Mouse (Mus musculus) lung, postnatal 0 days (tissue): ENCODE data around the gene Tma16. TPM values are rescaled to one million over a fixed set of nuclear protein-coding genes. Genes with fewer than 3 reads are reported as not detected.
A peak's percentile ranks its signal among the peaks of the same experiment; 100 is the strongest.

ENCODE experiments used
- ATAC-seq: fragments of 200-750 bp; cut with Nextera tagmentation; 2 replicates; pipeline ENCODE4 v1.8.0; 2017; ENCODE audit warnings: moderate library complexity
- DNase-seq: peaks from one replicate; pipeline ENCODE4 v3.0.0-alpha.2; 2016; ENCODE audit warnings: low spot score
- H3K27ac ChIP-seq: fragments of 300-500 bp; sonication (generic); 2 replicates; pipeline ENCODE4 v1.5.1; 2014; ENCODE audit warnings: antibody characterized with exemption, mild to moderate bottlenecking, low read length, mixed read lengths
- H3K27me3 ChIP-seq: fragments of 300-500 bp; sonication (generic); replicated peaks from 2 replicates; pipeline ENCODE4 v1.6.1; 2014; ENCODE audit warnings: low read length, mixed read lengths; ENCODE audit not compliant: insufficient read depth
- H3K36me3 ChIP-seq: fragments of 300-500 bp; sonication (generic); 2 replicates; pipeline ENCODE4 v1.6.1; 2014; ENCODE audit warnings: low read length, mixed read lengths; ENCODE audit not compliant: insufficient read depth
- H3K4me1 ChIP-seq: fragments of 300-500 bp; sonication (generic); 2 replicates; pipeline ENCODE4 v1.6.1; 2014; ENCODE audit warnings: antibody characterized with exemption, low read depth, low read length, mixed read lengths; ENCODE audit not compliant: insufficient read depth
- H3K4me2 ChIP-seq: fragments of 300-500 bp; sonication (generic); replicated peaks from 2 replicates; pipeline ENCODE4 v1.6.1; 2014; ENCODE audit warnings: low read depth, mild to moderate bottlenecking, low read length, moderate library complexity, mixed read lengths
- H3K4me3 ChIP-seq: fragments of 300-500 bp; sonication (generic); 2 replicates; pipeline ENCODE4 v1.5.1; 2014; ENCODE audit warnings: low read depth, low read length
- H3K9ac ChIP-seq: fragments of 300-500 bp; sonication (generic); replicated peaks from 2 replicates; pipeline ENCODE4 v1.6.1; 2014; ENCODE audit warnings: low read depth, mild to moderate bottlenecking
- H3K9me3 ChIP-seq: fragments of 300-500 bp; sonication (generic); 2 replicates; pipeline ENCODE4 v1.6.1; 2016; ENCODE audit warnings: low read length, mixed read lengths
- CTCF ChIP-seq: IDR thresholded peaks from 2 replicates; pipeline ENCODE4 v1.5.1; 2016; ENCODE audit warnings: antibody characterized with exemption, mild to moderate bottlenecking
- EP300 ChIP-seq: IDR thresholded peaks from 2 replicates; pipeline ENCODE4 v1.6.1; 2016; ENCODE audit warnings: antibody characterized with exemption, mild to moderate bottlenecking, control low read depth
- WGBS: fragments of 180-500 bp; shearing (Covaris S2); extraction: QIAGEN DNeasy Blood & Tissue Kit; methylation state at CpG from one replicate; pipeline ENCODE4 v1.1.7; 2014; 5-methylcytosine and 5-hydroxymethylcytosine counted together
- polyA plus RNA-seq: library from polyadenylated mRNA; unstranded; fragments of >200 nt; fragmentation: Nextera tagmentation; extraction: Ambion mirVana; gene quantifications from 2 replicates; pipeline ENCODE4 v1.2.1, GENCODE M21; 2015

Gene Tma16
- polyA plus RNA-seq, 1 experiment from 2014 or later: 4.6 TPM

- H3K9me3 ChIP-seq: no peaks in the 10 kb centered on the region
- DNase-seq: peak; percentile 63
- no peaks in the 10 kb centered on the region for H3K36me3 ChIP-seq
- no peak overlapping the region for H3K4me2 ChIP-seq
- no peaks in the 10 kb centered on the region for H3K27me3 ChIP-seq
- TF ChIP-seq EP300 (no peak), CTCF (peak; percentile 82)
- no peak overlapping the region for H3K27ac ChIP-seq
- WGBS: 8% methylated on average over 8 of the region's 8 CpGs
- peak; percentile 52 for ATAC-seq
- H3K9ac ChIP-seq: no peak overlapping the region
- no peak overlapping the region for H3K4me3 ChIP-seq
- H3K4me1 ChIP-seq: no peaks in the 10 kb centered on the region
These were observed 9.4 kb upstream of the Tma16 start for GRCm38 (mm10) chr8:66495726-66496125.

- peak; percentile 28; the same call in 1 of the 2 replicates for ATAC-seq
These were observed 8.2 kb upstream of the Tma16 start for GRCm38 (mm10) chr8:66494496-66494895.

DNA sequence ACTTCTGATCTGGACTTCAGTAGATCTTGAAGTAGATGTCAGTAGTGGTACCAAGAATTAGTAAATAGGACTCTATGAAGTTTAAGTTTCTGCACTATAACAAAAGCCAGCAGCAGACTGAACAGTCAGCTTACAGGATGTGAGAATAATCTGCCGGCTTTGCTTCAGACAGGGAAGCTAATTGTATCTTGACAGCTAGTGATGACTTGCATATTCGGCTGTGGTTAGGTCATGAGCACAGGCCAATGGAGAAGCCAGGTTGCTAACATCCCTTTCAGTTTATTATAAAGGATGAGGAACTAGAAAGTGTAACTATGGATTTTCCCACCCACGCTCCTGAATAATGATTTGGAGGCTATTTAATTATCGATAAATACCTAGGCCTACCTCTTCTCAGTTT, 4.3 kb upstream of the Tma16 start:
- ATAC-seq (no peak), DNase-seq (no peak)
- Histone ChIP-seq H3K4me3 (no peak overlapping the region), H3K27ac (no peak overlapping the region), H3K4me2 (no peak overlapping the region), H3K9ac (no peak overlapping the region), H3K9me3 (no peaks in the 10 kb centered on the region), H3K36me3 (no peaks in the 10 kb centered on the region), H3K4me1 (no peaks in the 10 kb centered on the region), H3K27me3 (no peaks in the 10 kb centered on the region)
- TF ChIP-seq EP300 (no peak), CTCF (no peak)
- WGBS: 73% methylated on average over 4 of the region's 4 CpGs

More at GRCm38 (mm10) chr8:66494496-66494895, 8.2 kb upstream of the Tma16 start:
- Histone ChIP-seq H3K27ac (no peak overlapping the region), H3K9ac (no peak overlapping the region), H3K36me3 (no peaks in the 10 kb centered on the region), H3K9me3 (no peaks in the 10 kb centered on the region), H3K4me2 (no peak overlapping the region), H3K4me3 (no peak overlapping the region), H3K27me3 (no peaks in the 10 kb centered on the region), H3K4me1 (no peaks in the 10 kb centered on the region)
- DNase-seq: peak; percentile 49
- TF ChIP-seq EP300 (no peak), CTCF (no peak)
- WGBS: 52% methylated on average over 2 of the region's 2 CpGs

GRCm38 (mm10) chr8:66488556-66488955, 2.2 kb upstream of the Tma16 start:
- ATAC-seq: no peak
- Histone ChIP-seq H3K9me3 (no peaks in the 10 kb centered on the region), H3K36me3 (no peaks in the 10 kb centered on the region), H3K4me1 (no peaks in the 10 kb centered on the region), H3K27me3 (no peaks in the 10 kb centered on the region), H3K9ac (no peak overlapping the region), H3K27ac (no peak overlapping the region), H3K4me2 (no peak overlapping the region), H3K4me3 (no peak overlapping the region)
- DNase-seq: no peak
- TF ChIP-seq CTCF (no peak), EP300 (no peak)
- 54% methylated on average over 3 of the region's 3 CpGs for WGBS

GRCm38 (mm10) chr8:66476880-66477279, 9.4 kb downstream of the Tma16 start:
- no peak for ATAC-seq
- Histone ChIP-seq H3K27me3 (no peaks in the 10 kb centered on the region), H3K4me1 (no peaks in the 10 kb centered on the region), H3K36me3 (0 out of 2 replicates have a peak, but pooled peaks cover 2% of the 10 kb centered on the region), H3K9ac (no peak overlapping the region), H3K4me2 (no peak overlapping the region), H3K4me3 (no peak overlapping the region), H3K9me3 (no peaks in the 10 kb centered on the region), H3K27ac (no peak overlapping the region)
- TF ChIP-seq CTCF: no peak
- TF ChIP-seq EP300: no peak
- 95% methylated on average over 3 of the region's 3 CpGs for WGBS
- no peak for DNase-seq

- Histone ChIP-seq H3K4me2 (no peak overlapping the region), H3K9ac (no peak overlapping the region), H3K27ac (no peak overlapping the region), H3K36me3 (no peaks in the 10 kb centered on the region), H3K4me1 (no peaks in the 10 kb centered on the region), H3K27me3 (no peaks in the 10 kb centered on the region), H3K4me3 (no peak overlapping the region), H3K9me3 (no peaks in the 10 kb centered on the region)
- no peak for ATAC-seq
- WGBS: 66% methylated on average over 3 of the region's 3 CpGs
- no peak for DNase-seq
- TF ChIP-seq EP300 (no peak), CTCF (no peak)
These were observed 16.5 kb downstream of the Tma16 start for GRCm38 (mm10) chr8:66469821-66470220.

GRCm38 (mm10) chr8:66457057-66457456, 29.3 kb downstream of the Tma16 start:
- Histone ChIP-seq H3K4me1 (no peaks in the 10 kb centered on the region), H3K9ac (no peak overlapping the region), H3K27me3 (no peaks in the 10 kb centered on the region), H3K27ac (no peak overlapping the region), H3K4me3 (no peak overlapping the region), H3K9me3 (no peaks in the 10 kb centered on the region), H3K4me2 (no peak overlapping the region), H3K36me3 (no peaks in the 10 kb centered on the region)
- DNase-seq (no peak), ATAC-seq (no peak)
- TF ChIP-seq EP300 (no peak), CTCF (peak; percentile 30)
